Mouse (Mus musculus) embryonic fibroblast, embryonic 13.5 days (primary cell): ENCODE measurements around the gene Gpd1.
A peak's percentile ranks its signal among the peaks of the same experiment; 100 is the strongest.

Experiments
- CTCF ChIP-seq: IDR thresholded peaks from 2 replicates; pipeline ENCODE4 v1.5.1; 2011; ENCODE audit warnings: mild to moderate bottlenecking, control low read depth, low read length, moderate library complexity, borderline replicate concordance; ENCODE audit not compliant: insufficient read depth
- POLR2A ChIP-seq: IDR thresholded peaks from 2 replicates; pipeline ENCODE4 v1.6.1; 2011; ENCODE audit warnings: low read depth, mild to moderate bottlenecking, control low read depth, low read length, moderate library complexity

- TF ChIP-seq CTCF, result peak; percentile 89
- peak; percentile 91 for TF ChIP-seq POLR2A
These were observed 8.2 kb downstream of the Gpd1 start, which contains the start of gene Cox14 for GRCm38 (mm10) chr15:99725341-99726155.
